Mouse (Mus musculus): ENCODE data around the gene Klrb1b.

Gene Klrb1b

DNA sequence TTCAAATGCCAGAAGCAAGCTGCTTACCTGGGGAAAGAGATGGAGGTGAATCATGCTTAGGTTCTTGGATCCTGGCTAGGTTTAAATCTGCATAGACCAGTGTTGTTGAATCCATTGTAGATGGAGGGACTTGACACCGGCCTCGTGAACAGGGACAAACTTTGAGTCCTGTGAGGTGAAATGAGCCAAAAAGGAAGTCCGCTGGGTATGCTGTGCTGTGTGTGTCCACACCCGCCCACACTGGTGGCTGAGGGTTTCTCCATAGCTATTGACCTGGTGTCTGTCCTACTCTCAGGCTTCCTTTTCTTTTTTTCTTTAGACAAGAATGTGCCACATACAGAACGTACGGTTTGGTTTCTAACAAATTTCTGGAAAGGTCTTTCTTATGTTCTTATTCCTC, at the start of gene Klrb1b, which contains the start of gene Gm44511:
Gene Klrb1b (minus strand): TSS at position 200 of the 400 bp plus-strand sequence.
Gene Gm44511 (minus strand): TSS at position 184 of the 400 bp plus-strand sequence.
- DNase-seq (ENCODE audit: low read depth, low spot score): no peak
- H3K36me3 ChIP-seq (ENCODE audit: control insufficient read depth, insufficient read depth, low read length, poor library complexity, severe bottlenecking): no peaks in the 10 kb centered on the region
- H3K27me3 ChIP-seq (ENCODE audit: control insufficient read depth, insufficient read depth, low read length, poor library complexity, severe bottlenecking): no peaks in the 10 kb centered on the region

- peaks cover 4% of the 10 kb centered on the region; the same call in 1 of the 2 replicates for H3K36me3 ChIP-seq (ENCODE audit: control insufficient read depth, insufficient read depth, low read length, poor library complexity, severe bottlenecking)
- DNase-seq (ENCODE audit: low read depth, low spot score): peak; percentile 61
- no peaks in the 10 kb centered on the region for H3K27me3 ChIP-seq (ENCODE audit: control insufficient read depth, insufficient read depth, low read length, poor library complexity, severe bottlenecking)
These were observed 45.9 kb upstream of the Klrb1b start for GRCm38 (mm10) chr6:128871910-128872610.

DNA sequence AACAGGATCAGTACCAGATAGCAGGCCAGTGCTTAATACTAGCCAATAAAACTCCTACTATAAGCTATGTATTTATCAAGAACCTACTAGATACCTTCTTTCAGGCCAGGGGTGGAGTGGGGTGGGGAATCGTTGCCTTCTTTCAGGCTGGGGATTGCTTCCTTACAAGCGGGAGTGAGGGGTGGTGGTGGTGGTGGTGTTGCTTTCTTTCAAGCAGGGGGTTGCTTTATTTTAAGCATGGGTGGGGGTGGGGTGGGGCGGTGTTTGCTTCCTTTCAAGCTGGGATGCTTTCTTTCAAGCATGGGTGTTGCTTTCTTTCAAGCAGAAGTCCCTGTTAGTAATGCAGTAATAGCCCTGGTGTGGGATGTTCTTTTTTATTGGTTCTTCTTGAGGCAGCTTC, 42.7 kb upstream of the Klrb1b start:
- 0 out of 2 replicates have a peak, but pooled peaks cover 1% of the 10 kb centered on the region for H3K36me3 ChIP-seq (ENCODE audit: control insufficient read depth, insufficient read depth, low read length, poor library complexity, severe bottlenecking)
- no peaks in the 10 kb centered on the region for H3K27me3 ChIP-seq (ENCODE audit: control insufficient read depth, insufficient read depth, low read length, poor library complexity, severe bottlenecking)
- no peak for DNase-seq (ENCODE audit: low read depth, low spot score)

DNA sequence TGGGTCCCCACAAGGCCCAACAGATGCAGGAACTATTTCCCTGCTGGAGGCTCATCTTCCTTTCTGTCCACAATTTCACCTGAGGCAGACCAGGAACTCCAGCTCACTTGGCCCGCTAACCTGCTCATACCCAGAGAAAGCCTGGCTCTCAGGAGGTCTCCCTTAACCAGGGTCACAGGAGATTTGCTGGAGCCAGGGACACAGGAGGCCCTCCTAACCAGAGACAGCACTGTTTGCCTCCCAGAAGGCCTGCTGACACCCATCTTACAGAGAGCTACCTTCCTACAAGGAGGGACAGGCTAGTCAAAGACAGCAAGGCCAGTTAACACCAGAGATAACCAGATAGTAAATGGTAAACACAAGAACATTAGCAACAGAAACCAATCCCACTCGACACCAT, 31.8 kb upstream of the Klrb1b start:
- Histone ChIP-seq H3K36me3 (ENCODE audit: control insufficient read depth, insufficient read depth, low read length, poor library complexity, severe bottlenecking) (no peaks in the 10 kb centered on the region), H3K27me3 (ENCODE audit: control insufficient read depth, insufficient read depth, low read length, poor library complexity, severe bottlenecking) (no peaks in the 10 kb centered on the region)
- no peak for DNase-seq (ENCODE audit: low read depth, low spot score)

DNA sequence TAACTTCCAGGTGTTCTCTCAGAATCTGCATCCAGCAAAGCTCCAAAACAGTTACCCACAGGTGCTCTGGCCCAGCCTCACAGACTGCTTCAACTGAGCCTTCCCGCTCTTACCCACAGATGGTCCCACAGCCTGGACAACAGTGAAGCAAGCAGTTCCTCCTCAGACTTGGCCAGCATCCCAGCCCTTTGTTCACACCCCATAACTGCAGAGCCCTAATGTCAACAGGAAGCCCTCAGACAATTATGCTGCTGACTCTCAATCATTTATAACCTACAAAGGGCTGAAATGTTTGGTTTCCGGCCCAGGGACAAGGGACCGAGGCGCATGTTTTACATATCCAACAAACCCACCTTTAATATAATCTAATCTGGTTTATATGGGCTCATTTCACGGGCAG, 30.1 kb upstream of the Klrb1b start:
- peak; percentile 54 for DNase-seq (ENCODE audit: low read depth, low spot score)
- Histone ChIP-seq H3K36me3 (ENCODE audit: control insufficient read depth, insufficient read depth, low read length, poor library complexity, severe bottlenecking) (no peaks in the 10 kb centered on the region), H3K27me3 (ENCODE audit: control insufficient read depth, insufficient read depth, low read length, poor library complexity, severe bottlenecking) (no peaks in the 10 kb centered on the region)

- no peaks in the 10 kb centered on the region for H3K36me3 ChIP-seq (ENCODE audit: control insufficient read depth, insufficient read depth, low read length, poor library complexity, severe bottlenecking)
- H3K27me3 ChIP-seq (ENCODE audit: control insufficient read depth, insufficient read depth, low read length, poor library complexity, severe bottlenecking): no peaks in the 10 kb centered on the region
- no peak for DNase-seq (ENCODE audit: low read depth, low spot score)
These were observed 29.3 kb upstream of the Klrb1b start for GRCm38 (mm10) chr6:128855477-128855876.

- no peak for DNase-seq (ENCODE audit: low read depth, low spot score)
- Histone ChIP-seq H3K27me3 (ENCODE audit: control insufficient read depth, insufficient read depth, low read length, poor library complexity, severe bottlenecking) (no peaks in the 10 kb centered on the region), H3K36me3 (ENCODE audit: control insufficient read depth, insufficient read depth, low read length, poor library complexity, severe bottlenecking) (no peaks in the 10 kb centered on the region)
These were observed 28.8 kb upstream of the Klrb1b start for GRCm38 (mm10) chr6:128854895-128855294.

DNA sequence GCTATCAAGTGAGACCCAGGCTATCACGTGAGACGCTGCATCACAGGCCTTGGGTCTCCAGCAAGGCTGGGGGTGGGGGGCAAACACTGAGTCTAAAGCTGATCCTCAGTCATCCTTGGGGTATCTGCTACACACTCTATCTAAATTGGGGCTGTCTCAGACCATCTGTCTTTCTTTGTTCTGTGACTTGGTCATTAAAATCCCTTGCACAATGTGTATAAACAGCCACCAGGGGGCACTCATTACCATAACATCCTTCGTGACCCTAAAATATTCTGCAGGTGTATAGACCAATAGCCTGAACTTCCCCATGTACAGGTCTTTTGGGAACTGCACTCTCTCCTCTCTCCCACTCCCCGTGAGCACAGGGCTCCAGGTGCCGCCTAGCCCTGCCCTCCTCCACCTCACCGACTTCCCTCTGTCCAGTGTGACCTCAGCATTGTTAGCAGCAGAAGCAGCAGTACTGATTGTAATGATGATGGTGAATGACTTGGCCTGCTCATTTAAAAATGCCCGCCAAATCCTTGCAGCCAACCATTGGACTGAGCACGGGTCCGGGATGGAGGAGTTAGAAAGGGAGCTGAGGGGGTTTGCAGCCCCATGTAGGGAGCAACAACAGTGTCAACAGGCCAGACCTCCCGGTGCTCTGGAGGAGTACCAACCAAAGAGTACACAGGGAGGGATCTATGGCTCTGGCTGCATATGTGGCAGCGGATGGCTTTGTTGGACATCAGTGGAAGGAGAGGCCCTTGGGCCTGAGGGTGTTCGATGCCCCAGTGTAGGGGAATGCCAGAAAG, 28.1 kb upstream of the Klrb1b start:
- DNase-seq (ENCODE audit: low read depth, low spot score): peak; percentile 90
- H3K36me3 ChIP-seq (ENCODE audit: control insufficient read depth, insufficient read depth, low read length, poor library complexity, severe bottlenecking): peaks cover 1% of the 10 kb centered on the region
- no peaks in the 10 kb centered on the region for H3K27me3 ChIP-seq (ENCODE audit: control insufficient read depth, insufficient read depth, low read length, poor library complexity, severe bottlenecking)

DNA sequence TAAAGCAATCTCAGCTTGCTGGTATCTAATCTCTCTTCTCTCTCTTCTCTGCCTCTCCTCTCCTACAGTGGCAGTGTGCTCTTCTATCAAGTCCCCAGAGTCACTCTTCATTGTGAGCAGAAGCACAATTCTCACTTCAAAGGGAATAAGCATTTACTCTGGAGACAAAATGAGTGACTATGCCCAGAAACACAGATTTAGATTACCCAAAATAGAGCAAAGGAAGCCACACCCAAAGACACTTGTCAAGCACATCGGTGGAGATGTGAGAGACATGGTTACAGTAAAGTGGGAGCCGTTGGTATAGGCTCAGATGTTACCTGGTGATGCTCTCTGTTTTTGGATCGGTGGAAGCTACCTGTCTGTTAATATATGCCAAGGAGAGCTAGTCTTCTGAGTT, 26.6 kb upstream of the Klrb1b start:
- DNase-seq (ENCODE audit: low read depth, low spot score): no peak
- no peaks in the 10 kb centered on the region for H3K27me3 ChIP-seq (ENCODE audit: control insufficient read depth, insufficient read depth, low read length, poor library complexity, severe bottlenecking)
- peaks cover 3% of the 10 kb centered on the region for H3K36me3 ChIP-seq (ENCODE audit: control insufficient read depth, insufficient read depth, low read length, poor library complexity, severe bottlenecking)

DNA sequence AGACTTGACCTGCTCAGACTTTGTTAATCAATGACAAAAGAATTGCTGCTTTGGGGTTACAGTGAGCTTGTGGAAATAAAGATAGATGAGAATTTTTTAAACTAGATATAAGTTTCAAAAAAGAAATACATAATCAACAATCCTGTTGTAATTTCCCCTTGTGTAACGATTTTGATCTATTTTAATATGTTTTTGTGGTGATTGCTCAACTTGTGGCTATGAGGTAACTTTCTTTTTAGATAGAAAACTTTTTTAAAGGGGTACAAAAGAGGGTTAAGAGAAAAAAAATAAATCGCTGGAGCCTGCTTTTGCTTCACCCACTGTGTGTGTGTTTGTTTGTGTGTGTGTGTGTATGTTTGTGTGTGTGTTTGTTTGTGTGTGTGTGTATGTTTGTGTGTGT, 25.0 kb upstream of the Klrb1b start:
- Histone ChIP-seq H3K36me3 (ENCODE audit: control insufficient read depth, insufficient read depth, low read length, poor library complexity, severe bottlenecking) (peaks cover 9% of the 10 kb centered on the region), H3K27me3 (ENCODE audit: control insufficient read depth, insufficient read depth, low read length, poor library complexity, severe bottlenecking) (no peaks in the 10 kb centered on the region)
- no peak for DNase-seq (ENCODE audit: low read depth, low spot score)

GRCm38 (mm10) chr6:128850671-128851070, 24.5 kb upstream of the Klrb1b start:
- no peaks in the 10 kb centered on the region for H3K27me3 ChIP-seq (ENCODE audit: control insufficient read depth, insufficient read depth, low read length, poor library complexity, severe bottlenecking)
- peaks cover 9% of the 10 kb centered on the region for H3K36me3 ChIP-seq (ENCODE audit: control insufficient read depth, insufficient read depth, low read length, poor library complexity, severe bottlenecking)
- no peak for DNase-seq (ENCODE audit: low read depth, low spot score)

- peak; percentile 75 for DNase-seq (ENCODE audit: low read depth, low spot score)
- H3K36me3 ChIP-seq (ENCODE audit: control insufficient read depth, insufficient read depth, low read length, poor library complexity, severe bottlenecking): peaks cover 9% of the 10 kb centered on the region
- H3K27me3 ChIP-seq (ENCODE audit: control insufficient read depth, insufficient read depth, low read length, poor library complexity, severe bottlenecking): no peaks in the 10 kb centered on the region
These were observed 23.8 kb upstream of the Klrb1b start for GRCm38 (mm10) chr6:128849902-128850301.

DNA sequence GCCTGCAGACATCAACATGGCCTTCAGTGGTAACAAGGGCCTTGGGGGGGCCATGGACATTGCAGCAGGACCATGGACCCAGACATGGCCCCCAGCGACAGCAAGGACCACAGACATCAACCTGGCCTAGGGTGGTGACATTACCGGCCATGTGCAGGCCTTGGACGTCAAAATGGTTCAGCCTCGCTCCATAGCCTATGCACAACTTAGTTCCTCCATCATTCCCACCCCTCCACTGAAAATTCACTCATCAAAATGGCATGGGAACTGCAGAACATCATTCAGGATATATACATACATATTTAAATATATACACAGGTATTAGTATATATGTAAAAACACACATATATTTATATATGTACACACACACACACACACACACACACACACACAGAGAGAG, 21.3 kb upstream of the Klrb1b start:
- Histone ChIP-seq H3K36me3 (ENCODE audit: control insufficient read depth, insufficient read depth, low read length, poor library complexity, severe bottlenecking) (peaks cover 9% of the 10 kb centered on the region), H3K27me3 (ENCODE audit: control insufficient read depth, insufficient read depth, low read length, poor library complexity, severe bottlenecking) (no peaks in the 10 kb centered on the region)
- no peak for DNase-seq (ENCODE audit: low read depth, low spot score)

DNA sequence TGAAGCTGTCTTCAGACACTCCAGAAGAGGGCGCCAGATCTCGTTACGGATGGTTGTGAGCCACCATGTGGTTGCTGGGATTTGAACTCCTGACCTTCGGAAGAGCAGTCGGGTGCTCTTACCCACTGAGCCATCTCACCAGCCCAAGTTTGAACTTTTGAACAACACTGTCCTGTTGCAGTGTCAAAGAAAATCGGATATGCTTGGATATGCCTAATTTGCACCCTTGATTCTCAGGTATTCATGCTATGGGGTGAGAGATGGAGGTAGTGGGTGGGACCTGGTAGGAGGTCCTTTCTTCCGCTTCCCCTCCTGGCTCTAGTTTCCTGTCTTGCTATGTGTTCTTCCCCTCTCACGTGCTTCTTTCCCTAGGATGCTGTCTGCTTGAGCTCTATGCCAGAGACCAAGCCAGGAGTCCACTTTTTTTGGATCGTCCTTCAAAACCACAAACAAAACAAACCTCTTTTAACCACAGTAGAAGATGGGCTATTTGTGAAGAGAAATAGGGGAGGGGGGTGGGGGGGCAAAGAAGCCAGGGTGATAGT, 19.9 kb upstream of the Klrb1b start:
- peaks cover 9% of the 10 kb centered on the region for H3K36me3 ChIP-seq (ENCODE audit: control insufficient read depth, insufficient read depth, low read length, poor library complexity, severe bottlenecking)
- H3K27me3 ChIP-seq (ENCODE audit: control insufficient read depth, insufficient read depth, low read length, poor library complexity, severe bottlenecking): no peaks in the 10 kb centered on the region
- no peak for DNase-seq (ENCODE audit: low read depth, low spot score)

- peaks cover 9% of the 10 kb centered on the region for H3K36me3 ChIP-seq (ENCODE audit: control insufficient read depth, insufficient read depth, low read length, poor library complexity, severe bottlenecking)
- no peaks in the 10 kb centered on the region for H3K27me3 ChIP-seq (ENCODE audit: control insufficient read depth, insufficient read depth, low read length, poor library complexity, severe bottlenecking)
- peak; percentile 94 for DNase-seq (ENCODE audit: low read depth, low spot score)
These were observed 19.3 kb upstream of the Klrb1b start for GRCm38 (mm10) chr6:128845319-128845979.
